In genomic region chr7:126487052-126487483, GRCm38 (mm10) we compare ENCODE assay signal across 8 mouse cellular contexts. TPM values are rescaled to one million over a fixed set of nuclear protein-coding genes. Genes with fewer than 3 reads are reported as not detected.
DNase-seq lines count a peak whose midpoint lies in the region; ATAC-seq lines count a peak whose summit lies in the region.

Gene Tufm (plus strand): TSS chr7:126487361.

- under 1% methylated on average over 32 of the region's 32 CpGs for WGBS in heart, embryonic 13.5 days
- 0% methylated on average over 32 of the region's 32 CpGs for WGBS in liver, embryonic 13.5 days (ENCODE audit: insufficient replicate concordance)
- 1% methylated on average over 32 of the region's 32 CpGs for WGBS in stomach, embryonic 16.5 days

- H3K4me1 ChIP-seq in heart, embryonic 13.5 days, result peaks cover 18% of the 10 kb centered on the region
- peaks cover 39% of the 10 kb centered on the region for H3K4me1 ChIP-seq in liver, embryonic 13.5 days (replicated peaks)
- peaks cover 6% of the 10 kb centered on the region; the same call in 1 of the 2 replicates for H3K4me1 ChIP-seq in stomach, embryonic 16.5 days (ENCODE audit: control insufficient read depth, insufficient read depth, low read length)

- peaks cover 35% of the 10 kb centered on the region for H3K36me3 ChIP-seq in heart, embryonic 13.5 days
- H3K36me3 ChIP-seq in liver, embryonic 13.5 days, result peaks cover 34% of the 10 kb centered on the region
- peaks cover under 1% of the 10 kb centered on the region; the same call in 1 of the 2 replicates for H3K36me3 ChIP-seq in stomach, embryonic 16.5 days (ENCODE audit: control insufficient read depth, insufficient read depth, low read length)

- peak; percentile 87 for DNase-seq in CD4-positive helper T cell, adult 2 months (ENCODE audit: low read depth, low spot score)
- peak; percentile 96 for DNase-seq in brain, embryonic 18.5 days (ENCODE audit: low read depth, low spot score)
- peak; percentile 97 for DNase-seq in kidney, postnatal 14 days
- DNase-seq in liver, embryonic 13.5 days, result peak; percentile 87
- peak; percentile 97 for DNase-seq in neural tube, embryonic 10.5 days (ENCODE audit: extremely low spot score, low spot score)

- peak within 1 kb of the TSS; percentile 88 for H3K9ac ChIP-seq in heart, embryonic 13.5 days
- peak within 1 kb of the TSS; percentile 84 for H3K9ac ChIP-seq in liver, embryonic 13.5 days
- H3K9ac ChIP-seq in stomach, embryonic 16.5 days (ENCODE audit: low read length), result peak within 1 kb of the TSS; percentile 82

- peak; percentile 78 for ATAC-seq in erythroid progenitor cell, adult 5-6 weeks (replicated peaks; ENCODE audit: low FRiP score, poor library complexity, severe bottlenecking)
- ATAC-seq in heart, embryonic 13.5 days (ENCODE audit: extremely low read depth, insufficient number of reproducible peaks, low FRiP score, low TSS enrichment), result peak; percentile 70; the same call in 1 of the 2 replicates
- ATAC-seq in liver, embryonic 13.5 days (ENCODE audit: low read depth), result peak; percentile 83
- ATAC-seq in stomach, embryonic 16.5 days (ENCODE audit: insufficient read depth, low FRiP score), result peak; percentile 92

- no peaks in the 10 kb centered on the region for H3K9me3 ChIP-seq in heart, embryonic 13.5 days
- no peaks in the 10 kb centered on the region for H3K9me3 ChIP-seq in liver, embryonic 13.5 days (replicated peaks)
- H3K9me3 ChIP-seq in stomach, embryonic 16.5 days (replicated peaks; ENCODE audit: control insufficient read depth, low read length), result no peaks in the 10 kb centered on the region

- no peaks in the 10 kb centered on the region for H3K27me3 ChIP-seq in heart, embryonic 13.5 days (replicated peaks)
- H3K27me3 ChIP-seq in liver, embryonic 13.5 days, result no peaks in the 10 kb centered on the region
- H3K27me3 ChIP-seq in stomach, embryonic 16.5 days (ENCODE audit: control insufficient read depth, insufficient read depth, low read length), result no peaks in the 10 kb centered on the region

- peak within 1 kb of the TSS; percentile 76 for H3K4me3 ChIP-seq in heart, embryonic 13.5 days
- H3K4me3 ChIP-seq in liver, embryonic 13.5 days (replicated peaks), result peak within 1 kb of the TSS; percentile 77
- H3K4me3 ChIP-seq in stomach, embryonic 16.5 days (replicated peaks; ENCODE audit: low read length), result peak within 1 kb of the TSS; percentile 73

- peak within 1 kb of the TSS; percentile 84 for H3K27ac ChIP-seq in heart, embryonic 13.5 days (replicated peaks)
- H3K27ac ChIP-seq in liver, embryonic 13.5 days, result peak within 1 kb of the TSS; percentile 81
- H3K27ac ChIP-seq in stomach, embryonic 16.5 days (ENCODE audit: low read length), result peak within 1 kb of the TSS; percentile 79

- peak within 1 kb of the TSS; percentile 89 for H3K4me2 ChIP-seq in heart, embryonic 13.5 days
- peak within 1 kb of the TSS; percentile 87 for H3K4me2 ChIP-seq in liver, embryonic 13.5 days
- peak within 1 kb of the TSS; percentile 96 for H3K4me2 ChIP-seq in stomach, embryonic 16.5 days (ENCODE audit: low read depth, low read length)

RNA-seq across cellular contexts. Expression of gene Tufm, which starts in this region (rescaled TPM):
- total RNA-seq in erythroid progenitor cell, adult 5-6 weeks (2015; ENCODE audit: low replicate concordance), result 23.8 and 28.1 TPM in 2 replicates
- 10.7 and 11.6 TPM in 2 replicates for total RNA-seq in erythroid progenitor cell, adult 5-6 weeks (2017; ENCODE audit: low replicate concordance)
- polyA plus RNA-seq in heart, embryonic 13.5 days (2015; fragmentation: Nextera tagmentation; extraction: Ambion mirVana), result 160 and 181 TPM in 2 replicates
- 111 and 115 TPM in 2 replicates for polyA plus RNA-seq in liver, embryonic 13.5 days (2015; fragmentation: Nextera tagmentation; extraction: Ambion mirVana)
- polyA plus RNA-seq in stomach, embryonic 16.5 days (2015; fragmentation: Nextera tagmentation; extraction: Ambion mirVana), result 140 and 154 TPM in 2 replicates

Comparison
In these comparisons a context has a peak if more than half of its experiments do, and no peak if none do; other contexts are left out.
1. Peak in every context shown above with its lines: DNase-seq, ATAC-seq, H3K4me3 ChIP-seq and H3K27ac ChIP-seq.